Mouse (Mus musculus) midbrain, embryonic 15.5 days (tissue): ENCODE measurements at regions not wholly inside any gene's neighbourhood (a gene's known extent, or its start where the extent isn't known, plus 50 kb on each side); places are given as distances from the start of the nearest gene placed in this dataset.
A peak's percentile ranks its signal among the peaks of the same experiment; 100 is the strongest.

Experiments used
- ATAC-seq: fragments of 200-750 bp; cut with Nextera tagmentation; replicated peaks from 2 replicates; pipeline ENCODE4 v1.8.0; 2017; ENCODE audit warnings: moderate TSS enrichment
- H3K27ac ChIP-seq: fragments of 300-500 bp; sonication (generic); 2 replicates; pipeline ENCODE4 v1.5.1; 2015; ENCODE audit warnings: mild to moderate bottlenecking, inconsistent platforms
- H3K27me3 ChIP-seq: fragments of 300-500 bp; sonication (generic); replicated peaks from 2 replicates; pipeline ENCODE4 v1.6.1; 2015; ENCODE audit warnings: inconsistent platforms
- H3K36me3 ChIP-seq: fragments of 300-500 bp; sonication (generic); replicated peaks from 2 replicates; pipeline ENCODE4 v1.6.1; 2015; ENCODE audit warnings: inconsistent platforms
- H3K4me1 ChIP-seq: fragments of 300-500 bp; sonication (generic); 2 replicates; pipeline ENCODE4 v1.6.1; 2015; ENCODE audit warnings: inconsistent platforms
- H3K4me2 ChIP-seq: fragments of 300-500 bp; sonication (generic); 2 replicates; pipeline ENCODE4 v1.6.1; 2015; ENCODE audit warnings: inconsistent platforms, mild to moderate bottlenecking, moderate library complexity
- H3K4me3 ChIP-seq: fragments of 300-500 bp; sonication (generic); 2 replicates; pipeline ENCODE4 v1.5.1; 2015; ENCODE audit warnings: mild to moderate bottlenecking, inconsistent platforms
- H3K9ac ChIP-seq: fragments of 300-500 bp; sonication (generic); 2 replicates; pipeline ENCODE4 v1.6.1; 2015; ENCODE audit warnings: mild to moderate bottlenecking, inconsistent platforms
- H3K9me3 ChIP-seq: fragments of 300-500 bp; sonication (generic); 2 replicates; pipeline ENCODE4 v1.6.1; 2016; ENCODE audit warnings: inconsistent platforms
- WGBS: fragments of 180-500 bp; shearing (Covaris S2); methylation state at CpG from one replicate; pipeline ENCODE4 v1.1.7; 2015; ENCODE audit warnings: mixed read lengths; 5-methylcytosine and 5-hydroxymethylcytosine counted together

DNA sequence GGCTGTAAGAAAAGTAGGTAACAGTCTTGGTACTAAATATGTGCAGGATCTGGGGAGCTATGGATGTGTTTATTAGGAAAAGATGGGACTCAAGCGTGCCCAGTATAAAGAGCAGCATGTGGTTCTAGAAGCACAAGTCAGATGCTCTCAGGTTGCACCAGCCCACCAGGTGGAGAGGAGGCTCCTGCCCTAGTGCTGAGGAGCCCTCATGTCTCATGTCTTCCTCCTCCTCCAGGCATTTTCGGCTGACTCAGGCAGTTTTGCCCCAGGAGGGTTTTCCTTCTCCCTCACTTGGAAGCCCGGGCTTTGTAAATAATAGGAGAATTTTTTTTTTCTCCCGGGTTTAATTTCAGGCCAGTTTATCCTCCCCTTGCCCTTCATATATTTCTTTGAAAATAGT is 133.8 kb downstream of the Ogfrl1 start:
- no peak for ATAC-seq
- 46% methylated on average over 4 of the region's 4 CpGs for WGBS
- H3K27me3 ChIP-seq, result no peaks in the 10 kb centered on the region

GRCm38 (mm10) chr1:23261652-23262051 is 135.9 kb downstream of the Ogfrl1 start:
- Histone ChIP-seq H3K9ac (no peak overlapping the region), H3K27me3 (no peaks in the 10 kb centered on the region), H3K4me1 (peaks cover 16% of the 10 kb centered on the region), H3K4me2 (no peak overlapping the region), H3K36me3 (no peaks in the 10 kb centered on the region), H3K9me3 (no peaks in the 10 kb centered on the region), H3K27ac (no peak overlapping the region), H3K4me3 (no peak overlapping the region)
- 62% methylated on average over 3 of the region's 3 CpGs for WGBS
- ATAC-seq, result no peak

More for the DNA sequence above, 133.8 kb downstream of the Ogfrl1 start:
- H3K4me1 ChIP-seq, result peaks cover 6% of the 10 kb centered on the region; the same call in 1 of the 2 replicates
- H3K27ac ChIP-seq, result no peak overlapping the region
- no peak overlapping the region for H3K9ac ChIP-seq
- H3K36me3 ChIP-seq, result no peaks in the 10 kb centered on the region
- no peak overlapping the region for H3K4me3 ChIP-seq
- no peaks in the 10 kb centered on the region for H3K9me3 ChIP-seq
- no peak overlapping the region for H3K4me2 ChIP-seq

GRCm38 (mm10) chr1:23257306-23257895 is 140.2 kb downstream of the Ogfrl1 start:
- no peak overlapping the region for H3K27ac ChIP-seq
- 14% methylated on average over 10 of the region's 10 CpGs for WGBS

GRCm38 (mm10) chr1:23256630-23257001 is 141.0 kb downstream of the Ogfrl1 start:
- H3K9ac ChIP-seq, result peak overlapping the region; percentile 62
- H3K4me3 ChIP-seq, result peak overlapping the region; percentile 63
- no peaks in the 10 kb centered on the region for H3K36me3 ChIP-seq
- H3K27me3 ChIP-seq, result no peaks in the 10 kb centered on the region
- H3K27ac ChIP-seq, result peak overlapping the region; percentile 93
- peaks cover 21% of the 10 kb centered on the region for H3K4me1 ChIP-seq
- H3K4me2 ChIP-seq, result peak overlapping the region; percentile 64
- H3K9me3 ChIP-seq, result no peaks in the 10 kb centered on the region
- no peak for ATAC-seq
- under 1% methylated on average over 45 of the region's 45 CpGs for WGBS

More at GRCm38 (mm10) chr1:23257306-23257895, 140.2 kb downstream of the Ogfrl1 start:
- Histone ChIP-seq H3K36me3 (no peaks in the 10 kb centered on the region), H3K27me3 (no peaks in the 10 kb centered on the region), H3K9ac (peak overlapping the region; percentile 62), H3K4me1 (peaks cover 21% of the 10 kb centered on the region), H3K4me2 (peak overlapping the region; percentile 64), H3K9me3 (no peaks in the 10 kb centered on the region), H3K4me3 (peak overlapping the region; percentile 63)
- no peak for ATAC-seq

GRCm38 (mm10) chr1:23255925-23256629 is 141.5 kb downstream of the Ogfrl1 start:
- H3K4me3 ChIP-seq, result peak overlapping the region; percentile 63
- no peaks in the 10 kb centered on the region for H3K36me3 ChIP-seq
- peaks cover 21% of the 10 kb centered on the region for H3K4me1 ChIP-seq
- no peaks in the 10 kb centered on the region for H3K9me3 ChIP-seq
- peak; percentile 99 for ATAC-seq
- H3K4me2 ChIP-seq, result peak overlapping the region; percentile 69
- under 1% methylated on average over 67 of the region's 80 CpGs for WGBS
- peak overlapping the region; percentile 62 for H3K9ac ChIP-seq
- no peaks in the 10 kb centered on the region for H3K27me3 ChIP-seq
- H3K27ac ChIP-seq, result peak overlapping the region; percentile 93

DNA sequence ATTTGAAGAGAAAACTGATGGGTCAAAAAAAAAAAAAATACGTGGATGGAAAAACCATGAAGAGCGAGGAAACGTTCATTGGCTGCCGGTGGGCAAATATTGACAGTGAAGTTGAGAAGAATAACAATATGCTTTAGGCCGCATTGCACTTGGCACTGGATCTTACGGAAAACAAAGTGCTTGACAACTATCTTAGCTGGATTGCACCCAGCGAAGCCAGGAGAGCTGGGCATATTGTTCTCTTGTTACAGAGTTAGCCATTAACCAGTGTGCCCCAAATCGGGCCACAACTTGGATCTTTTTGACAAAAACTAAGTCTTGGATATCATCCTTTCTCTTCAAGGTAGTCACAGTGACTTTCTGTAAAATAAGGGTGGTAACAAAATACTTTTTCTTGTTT is 143.3 kb downstream of the Ogfrl1 start:
- H3K9ac ChIP-seq, result no peak overlapping the region
- H3K27me3 ChIP-seq, result no peaks in the 10 kb centered on the region
- 87% methylated on average over 8 of the region's 8 CpGs for WGBS
- peaks cover 16% of the 10 kb centered on the region for H3K4me1 ChIP-seq
- H3K36me3 ChIP-seq, result no peaks in the 10 kb centered on the region
- ATAC-seq, result no peak
- H3K27ac ChIP-seq, result no peak overlapping the region
- H3K9me3 ChIP-seq, result no peaks in the 10 kb centered on the region
- H3K4me3 ChIP-seq, result no peak overlapping the region
- no peak overlapping the region for H3K4me2 ChIP-seq

GRCm38 (mm10) chr1:23231522-23231921 is 129.5 kb upstream of the 4933415F23Rik start:
- Histone ChIP-seq H3K27me3 (no peaks in the 10 kb centered on the region), H3K4me1 (no peaks in the 10 kb centered on the region), H3K27ac (no peak overlapping the region), H3K9ac (no peak overlapping the region), H3K36me3 (no peaks in the 10 kb centered on the region), H3K9me3 (no peaks in the 10 kb centered on the region), H3K4me3 (no peak overlapping the region), H3K4me2 (no peak overlapping the region)
- 40% methylated on average over 1 of the region's 1 CpGs for WGBS
- ATAC-seq, result no peak

DNA sequence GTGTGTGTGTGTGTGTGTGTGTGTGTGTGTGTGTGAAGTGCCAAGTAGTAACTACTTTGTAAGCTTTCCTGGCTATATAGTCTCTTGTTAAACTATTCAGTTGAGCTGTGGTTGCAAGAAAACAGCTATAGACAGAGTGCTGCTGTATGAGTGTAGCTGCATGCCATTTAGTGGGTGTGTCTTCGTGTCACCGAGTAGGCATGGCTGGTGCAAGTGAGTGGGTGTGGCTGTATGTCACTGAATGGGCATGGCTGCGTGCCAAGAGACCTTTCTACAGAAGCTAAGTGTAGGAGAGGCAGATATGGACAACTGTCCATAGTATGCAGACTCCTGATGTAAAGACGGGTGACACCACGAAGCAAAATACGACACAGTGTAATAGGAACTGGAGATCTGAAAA is 126.4 kb upstream of the 4933415F23Rik start:
- no peak for ATAC-seq
- Histone ChIP-seq H3K27ac (no peak overlapping the region), H3K27me3 (no peaks in the 10 kb centered on the region), H3K9me3 (no peaks in the 10 kb centered on the region), H3K4me1 (no peaks in the 10 kb centered on the region), H3K9ac (no peak overlapping the region), H3K36me3 (no peaks in the 10 kb centered on the region), H3K4me2 (no peak overlapping the region), H3K4me3 (no peak overlapping the region)
- 74% methylated on average over 6 of the region's 6 CpGs for WGBS

DNA sequence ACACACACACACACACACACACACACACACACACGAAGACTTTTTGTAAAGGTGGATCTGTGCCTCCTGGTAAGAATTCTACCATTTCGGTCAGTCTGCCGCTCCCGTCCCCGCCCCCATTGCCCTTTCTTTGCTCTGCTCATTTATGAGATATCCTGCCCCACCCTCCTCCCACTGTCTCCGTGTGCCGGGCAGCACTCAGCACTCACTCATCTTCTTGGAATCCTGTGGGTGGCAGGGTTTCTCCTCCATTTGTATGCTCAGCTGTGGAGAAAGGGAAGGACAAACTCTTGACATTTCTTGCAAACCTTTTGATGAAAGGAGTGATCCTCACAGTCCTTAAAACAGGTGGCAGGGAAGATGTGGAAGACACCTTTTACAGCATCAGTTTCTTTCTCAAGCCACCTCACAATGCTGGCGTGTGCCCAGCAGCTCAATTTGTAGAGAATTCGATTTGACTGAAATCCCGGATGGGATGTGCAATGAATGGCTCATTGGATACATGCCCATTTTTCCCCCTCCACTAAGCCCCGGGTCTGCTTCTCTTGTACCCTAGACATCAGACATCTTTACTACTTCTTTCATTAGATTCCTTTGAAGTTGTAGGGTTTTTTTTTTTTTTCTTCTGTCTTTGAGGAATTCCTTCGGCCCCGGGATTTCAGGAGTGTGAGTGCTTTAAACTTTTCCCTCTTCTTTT is 112.6 kb upstream of the 4933415F23Rik start:
- peak; percentile 80 for ATAC-seq

DNA sequence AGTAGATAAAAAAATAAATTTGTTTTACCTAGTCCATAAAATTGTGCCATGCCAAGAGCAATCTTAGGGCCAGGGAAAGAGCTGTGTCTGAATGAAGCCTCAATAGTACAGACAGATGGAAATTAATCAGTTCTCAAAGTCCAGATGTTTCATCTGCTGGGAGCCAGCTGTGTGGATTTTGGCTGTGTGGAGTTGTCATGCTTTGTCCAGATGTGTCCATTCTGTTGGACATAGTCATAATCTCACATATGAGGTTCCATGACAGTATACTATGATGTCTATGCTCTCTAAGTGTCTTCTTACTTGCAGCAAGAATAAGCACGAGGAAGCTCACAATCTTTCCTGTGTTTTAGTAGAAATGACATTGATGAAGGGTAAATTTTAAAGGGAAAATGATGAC is 105.8 kb upstream of the 4933415F23Rik start:
- no peak for ATAC-seq
- H3K27me3 ChIP-seq, result no peaks in the 10 kb centered on the region
- H3K4me3 ChIP-seq, result no peak overlapping the region
- H3K4me2 ChIP-seq, result no peak overlapping the region
- 76% methylated on average over 1 of the region's 1 CpGs for WGBS
- H3K36me3 ChIP-seq, result no peaks in the 10 kb centered on the region
- H3K9me3 ChIP-seq, result no peaks in the 10 kb centered on the region
- H3K4me1 ChIP-seq, result no peaks in the 10 kb centered on the region
- no peak overlapping the region for H3K27ac ChIP-seq
- H3K9ac ChIP-seq, result no peak overlapping the region

More for the DNA sequence above, 112.6 kb upstream of the 4933415F23Rik start:
- Histone ChIP-seq H3K4me2 (peak overlapping the region; percentile 28; the same call in 1 of the 2 replicates), H3K9ac (no peak overlapping the region), H3K27me3 (no peaks in the 10 kb centered on the region), H3K36me3 (no peaks in the 10 kb centered on the region), H3K4me1 (peaks cover 5% of the 10 kb centered on the region; the same call in 1 of the 2 replicates), H3K9me3 (no peaks in the 10 kb centered on the region), H3K4me3 (0 out of 2 replicates have a peak overlapping the region, but pooled peaks have one; percentile 3), H3K27ac (no peak overlapping the region)
- 56% methylated on average over 13 of the region's 13 CpGs for WGBS

DNA sequence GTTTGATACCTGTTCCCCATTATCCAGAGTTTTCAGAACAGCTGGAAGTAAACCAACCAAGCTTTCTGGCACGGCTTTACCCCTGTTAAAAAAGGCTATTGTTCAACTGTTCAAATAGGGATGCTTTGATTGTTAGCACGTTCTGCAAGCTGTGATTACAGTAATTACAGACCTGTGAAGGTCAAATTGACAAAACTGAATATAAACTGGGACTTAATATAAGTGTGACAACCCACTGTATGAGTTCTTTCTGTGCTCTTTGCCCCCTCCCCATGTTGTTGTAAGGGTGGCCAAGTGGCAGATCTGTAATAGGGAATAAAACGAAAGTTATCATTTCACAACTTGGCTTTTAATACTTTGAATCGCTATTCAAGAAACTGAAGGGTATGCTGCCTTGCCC is 105.0 kb upstream of the 4933415F23Rik start:
- no peaks in the 10 kb centered on the region for H3K4me1 ChIP-seq
- H3K9me3 ChIP-seq, result no peaks in the 10 kb centered on the region
- H3K27me3 ChIP-seq, result no peaks in the 10 kb centered on the region
- no peak overlapping the region for H3K27ac ChIP-seq
- no peak overlapping the region for H3K4me3 ChIP-seq
- 57% methylated on average over 4 of the region's 4 CpGs for WGBS
- H3K36me3 ChIP-seq, result no peaks in the 10 kb centered on the region
- H3K4me2 ChIP-seq, result no peak overlapping the region
- ATAC-seq, result no peak
- H3K9ac ChIP-seq, result no peak overlapping the region

DNA sequence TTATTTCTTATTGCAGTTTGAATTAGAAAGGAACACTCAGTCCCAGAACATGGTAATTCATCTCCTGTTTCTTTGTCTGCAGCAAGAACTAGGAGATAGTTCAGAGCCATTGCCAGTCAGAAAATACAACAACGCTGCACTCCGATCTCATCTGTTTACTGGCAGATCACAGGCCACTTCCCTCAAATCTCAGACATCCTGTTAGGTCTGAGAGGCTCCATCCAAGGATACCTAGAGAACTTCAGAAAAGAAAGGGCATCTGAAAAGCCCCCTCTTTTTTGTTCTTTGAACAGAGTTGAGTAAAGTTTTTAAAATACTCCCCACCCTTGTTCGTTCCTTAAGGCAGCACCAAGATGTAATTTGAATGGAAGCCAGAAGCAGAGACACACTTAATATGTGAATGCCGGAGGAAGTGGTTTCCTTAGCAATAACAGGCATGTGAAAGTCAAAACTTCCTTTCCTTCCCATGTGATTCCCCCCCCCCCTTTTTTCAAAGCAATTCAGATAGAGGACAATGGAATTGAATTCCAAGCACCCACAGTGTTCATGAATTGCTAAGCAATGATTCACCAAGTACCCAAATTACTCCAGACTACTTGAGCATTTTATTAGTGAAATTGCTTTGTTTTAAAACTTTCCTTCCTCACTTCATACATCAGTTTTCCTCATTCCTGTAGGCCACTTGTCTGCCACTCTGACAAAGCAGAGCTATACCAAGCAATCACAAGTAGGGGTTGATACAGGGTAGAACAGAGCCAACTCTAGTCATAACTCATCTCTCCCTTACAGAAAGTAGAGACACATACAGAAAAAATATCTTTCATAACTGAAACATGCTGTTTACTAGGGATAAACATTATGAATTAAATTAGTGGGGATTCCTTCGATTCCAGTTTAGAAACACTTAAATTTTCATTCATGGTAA is 100.7 kb upstream of the 4933415F23Rik start:
- no peak overlapping the region for H3K4me3 ChIP-seq
- WGBS, result 51% methylated on average over 5 of the region's 5 CpGs
- H3K27ac ChIP-seq, result no peak overlapping the region
- H3K4me1 ChIP-seq, result no peaks in the 10 kb centered on the region
- H3K9me3 ChIP-seq, result no peaks in the 10 kb centered on the region
- ATAC-seq, result no peak
- no peaks in the 10 kb centered on the region for H3K27me3 ChIP-seq
- H3K36me3 ChIP-seq, result no peaks in the 10 kb centered on the region
- no peak overlapping the region for H3K4me2 ChIP-seq
- no peak overlapping the region for H3K9ac ChIP-seq
